Mouse (Mus musculus) brain, embryonic 14.5 days (tissue): ENCODE data around the gene Cmtm7.

ENCODE experiments used
- CTCF ChIP-seq: fragments of 200-500 bp; IDR thresholded peaks from 2 replicates; pipeline ENCODE4 v1.5.1; 2012; ENCODE audit warnings: inconsistent platforms, mild to moderate bottlenecking, moderate library complexity, borderline replicate concordance; ENCODE audit not compliant: insufficient read depth, insufficient read length; ENCODE audit errors: extremely low read depth
- POLR2A ChIP-seq: fragments of 200-500 bp; IDR thresholded peaks from 2 replicates; pipeline ENCODE4 v1.6.1; 2012; ENCODE audit warnings: mild to moderate bottlenecking, inconsistent platforms, borderline replicate concordance; ENCODE audit not compliant: poor library complexity, insufficient read depth, insufficient read length, severe bottlenecking; ENCODE audit errors: extremely low read depth

GRCm38 (mm10) chr9:114710345-114710744 lies 71.3 kb downstream of the Cmtm7 start:
- TF ChIP-seq POLR2A (no peak), CTCF (peak; percentile 40; the same call in 1 of the 2 replicates)
